Mouse (Mus musculus): ENCODE measurements around the gene Exosc2.

- no peak for TF ChIP-seq CTCF (IDR thresholded peaks at IDR 0.05; ENCODE audit: borderline replicate concordance, control insufficient read depth, extremely low read depth, insufficient read depth, low read length, poor library complexity)
- TF ChIP-seq POLR2A (IDR thresholded peaks at IDR 0.05; ENCODE audit: control insufficient read depth, extremely low read depth, insufficient read depth, low read length, poor library complexity), result no peak
These were observed 3.2 kb upstream of the Exosc2 start for GRCm38 (mm10) chr2:31667332-31667731.
